Mouse (Mus musculus) neural tube, embryonic 13.5 days (tissue): ENCODE measurements around the gene Gm7137. TPM values are rescaled to one million over a fixed set of nuclear protein-coding genes. Genes with fewer than 3 reads are reported as not detected.
"Not testable (repeated sequence)": the region's sequence is repeated elsewhere in the genome, so short reads cannot be mapped to it uniquely, and the experiment has no call there.

ENCODE experiments used
- ATAC-seq: fragments of 200-750 bp; cut with Nextera tagmentation; 2 replicates; pipeline ENCODE4 v1.8.0; 2017; ENCODE audit warnings: low read depth, mild to moderate bottlenecking, moderate TSS enrichment, moderate library complexity
- H3K27ac ChIP-seq: fragments of 300-500 bp; sonication (generic); replicated peaks from 2 replicates; pipeline ENCODE4 v1.5.1; 2015; ENCODE audit warnings: moderate library complexity, mild to moderate bottlenecking, inconsistent platforms
- H3K27me3 ChIP-seq: fragments of 300-500 bp; sonication (generic); 2 replicates; pipeline ENCODE4 v1.6.1; 2015; ENCODE audit warnings: mild to moderate bottlenecking, inconsistent platforms
- H3K36me3 ChIP-seq: fragments of 300-500 bp; sonication (generic); 2 replicates; pipeline ENCODE4 v1.6.1; 2015; ENCODE audit warnings: mild to moderate bottlenecking, inconsistent platforms
- H3K4me1 ChIP-seq: fragments of 300-500 bp; sonication (generic); replicated peaks from 2 replicates; pipeline ENCODE4 v1.6.1; 2015; ENCODE audit warnings: inconsistent platforms
- H3K4me2 ChIP-seq: fragments of 300-500 bp; sonication (generic); 2 replicates; pipeline ENCODE4 v1.6.1; 2015; ENCODE audit warnings: inconsistent platforms, mild to moderate bottlenecking, moderate library complexity
- H3K4me3 ChIP-seq: fragments of 300-500 bp; sonication (generic); 2 replicates; pipeline ENCODE4 v1.5.1; 2015; ENCODE audit warnings: mild to moderate bottlenecking, inconsistent platforms
- H3K9ac ChIP-seq: fragments of 300-500 bp; sonication (generic); 2 replicates; pipeline ENCODE4 v1.6.1; 2015; ENCODE audit warnings: moderate library complexity, mild to moderate bottlenecking, inconsistent platforms
- H3K9me3 ChIP-seq: fragments of 300-500 bp; sonication (generic); 2 replicates; pipeline ENCODE4 v1.6.1; 2016; ENCODE audit warnings: inconsistent platforms
- WGBS: fragments of 180-500 bp; shearing (Covaris S2); methylation state at CpG from one replicate; pipeline ENCODE4 v1.1.7; 2015; 5-methylcytosine and 5-hydroxymethylcytosine counted together
- polyA plus RNA-seq: library from polyadenylated mRNA; unstranded; fragments of >200 nt; fragmentation: Nextera tagmentation; extraction: Ambion mirVana; gene quantifications from 2 replicates; pipeline ENCODE4 v1.2.1, GENCODE M21; 2015

The Gm7137 gene
- polyA plus RNA-seq, 1 experiment from 2014 or later, result not detected

- not testable (repeated sequence) for H3K4me3 ChIP-seq, H3K9me3 ChIP-seq, H3K36me3 ChIP-seq, ATAC-seq, H3K4me2 ChIP-seq, H3K4me1 ChIP-seq, H3K27me3 ChIP-seq, H3K27ac ChIP-seq, H3K9ac ChIP-seq
- WGBS, result 54% methylated on average over 5 of the region's 5 CpGs
Observed at GRCm38 (mm10) chr10:77741924-77742688, 45.9 kb downstream of the Gm7137 start, which contains the start of gene Gm18596. Gm18596 (minus strand) TSS chr10:77742638.

GRCm38 (mm10) chr10:77738929-77739328, 49.1 kb downstream of the Gm7137 start:
- no peaks in the 10 kb centered on the region for H3K36me3 ChIP-seq
- H3K27me3 ChIP-seq, result no peaks in the 10 kb centered on the region
- no peak overlapping the region for H3K4me3 ChIP-seq
- H3K9ac ChIP-seq, result no peak overlapping the region
- H3K4me2 ChIP-seq, result no peak overlapping the region
- H3K4me1 ChIP-seq, result 0 out of 2 replicates have a peak, but pooled peaks cover 5% of the 10 kb centered on the region
- peaks cover 4% of the 10 kb centered on the region for H3K9me3 ChIP-seq
- no peak overlapping the region for H3K27ac ChIP-seq
- WGBS, result 94% methylated on average over 4 of the region's 4 CpGs
- no peak for ATAC-seq

Other genes starting within 250 kb of the Gm7137 start
- 78.9 and 79.7 TPM in 2 replicates for gene Pttg1ip, start 206.5 kb downstream of the Gm7137 start, polyA plus RNA-seq
- 248 and 252 TPM in 2 replicates for gene Sumo3, start 182.1 kb downstream of the Gm7137 start, polyA plus RNA-seq
- gene Gm49325, start 182.0 kb downstream of the Gm7137 start, polyA plus RNA-seq, result 2.0 and 8.6 TPM in 2 replicates
- 86.8 and 87.9 TPM in 2 replicates for gene Ube2g2, start 165.9 kb downstream of the Gm7137 start, polyA plus RNA-seq
- gene Tspear, start 101.6 kb downstream of the Gm7137 start, polyA plus RNA-seq, result 0.48 and 2.0 TPM in 2 replicates
- gene Gm19402, start 97.4 kb downstream of the Gm7137 start, polyA plus RNA-seq, result not detected in 2 replicates
- gene Gm9508, start 91.0 kb downstream of the Gm7137 start, polyA plus RNA-seq, result not detected in 2 replicates
- not detected in 2 replicates for gene Gm10272, start 81.6 kb downstream of the Gm7137 start, polyA plus RNA-seq
- gene Gm10024, start 76.7 kb downstream of the Gm7137 start, polyA plus RNA-seq, result not detected in 2 replicates
- gene Gm10142, start 72.4 kb downstream of the Gm7137 start, polyA plus RNA-seq, result not detected in 2 replicates
- gene Krtap12-1, start 67.6 kb downstream of the Gm7137 start, polyA plus RNA-seq, result not detected in 2 replicates
- gene Gm10100, start 61.7 kb downstream of the Gm7137 start, polyA plus RNA-seq, result not detected in 2 replicates
- not detected in 2 replicates for gene Gm18596, start 45.6 kb downstream of the Gm7137 start, polyA plus RNA-seq
- not detected in 2 replicates for gene Gm9736, start 36.8 kb downstream of the Gm7137 start, polyA plus RNA-seq
- not detected in 2 replicates for gene Gm3233, start 28.5 kb downstream of the Gm7137 start, polyA plus RNA-seq
- gene Gm3238, start 16.9 kb downstream of the Gm7137 start, polyA plus RNA-seq, result not detected in 2 replicates
- not detected in 2 replicates for gene Gm7138, start 11.3 kb downstream of the Gm7137 start, polyA plus RNA-seq
- not detected in 2 replicates for gene Gm3250, start 5.7 kb downstream of the Gm7137 start, polyA plus RNA-seq
- gene Gm9639, start 6.9 kb upstream of the Gm7137 start, polyA plus RNA-seq, result not detected in 2 replicates
- not detected in 2 replicates for gene Gm19668, start 10.9 kb upstream of the Gm7137 start, polyA plus RNA-seq
- gene Gm9507, start 23.6 kb upstream of the Gm7137 start, polyA plus RNA-seq, result not detected in 2 replicates
- not detected in 2 replicates for gene Gm2696, start 26.5 kb upstream of the Gm7137 start, polyA plus RNA-seq
- not detected in 2 replicates for gene Krtap10-4, start 38.9 kb upstream of the Gm7137 start, polyA plus RNA-seq
- not detected in 2 replicates for gene Krtap10-10, start 47.7 kb upstream of the Gm7137 start, polyA plus RNA-seq
- not detected in 2 replicates for gene Gm36176, start 58.6 kb upstream of the Gm7137 start, polyA plus RNA-seq
- gene Gm10318, start 64.7 kb upstream of the Gm7137 start, polyA plus RNA-seq, result not detected in 2 replicates
- not detected in 2 replicates for gene Gm3285, start 73.8 kb upstream of the Gm7137 start, polyA plus RNA-seq
- gene Lrrc3, start 114.3 kb upstream of the Gm7137 start, polyA plus RNA-seq, result 11.5 and 12.1 TPM in 2 replicates
- gene Trpm2, start 182.4 kb upstream of the Gm7137 start, polyA plus RNA-seq, result 4.1 and 4.9 TPM in 2 replicates
- 36.8 and 37.4 TPM in 2 replicates for gene 1810043G02Rik, start 190.3 kb upstream of the Gm7137 start, polyA plus RNA-seq
- 90.8 and 99.0 TPM in 2 replicates for gene Pfkl, start 221.9 kb upstream of the Gm7137 start, polyA plus RNA-seq